In genomic region chr4:100863861-100864428, GRCm38 (mm10) we compare ENCODE assay signal across 19 mouse cellular contexts.
DNase-seq lines count a peak whose midpoint lies in the region; ATAC-seq and TF ChIP-seq lines count a peak whose summit lies in the region.
"Had no signal": no experiment of that assay in that cellular context is flagged by ENCODE, and none has a peak within 500 bp of the region (broad histone marks: within the 10 kb centered on the region; RNA-seq: fewer than 3 reads in every experiment).

No protein-coding gene starts in this region.

- no peak for TF ChIP-seq POLR2A in lung, adult 2 months (IDR thresholded peaks at IDR 0.05; ENCODE audit: borderline replicate concordance, extremely low read depth, low read depth, low read length)

- peak; percentile 5 for DNase-seq in adrenal gland, postnatal 10 days
- no peak for DNase-seq in adrenal gland, adult (ENCODE audit: inconsistent age in 2 of 2, low spot score in 1 of 2)
- no peak for DNase-seq in lung, adult 2 months
- DNase-seq in layer of hippocampus, adult 8-10 months (ENCODE audit: low spot score in 2 of 2): no peak
- DNase-seq in cerebellum, postnatal 10 days: no peak
- DNase-seq: cerebellum, adult 18-20 months; heart, adult 2 months; kidney, adult 8-10 months; thymus, postnatal 4 days had no signal

- no peaks in the 10 kb centered on the region for H3K27me3 ChIP-seq in lung, embryonic 16.5 days (ENCODE audit: control insufficient read depth, insufficient read depth, low read depth, low read length)
- no peaks in the 10 kb centered on the region for H3K27me3 ChIP-seq in intestine, embryonic 16.5 days (replicated peaks; ENCODE audit: control insufficient read depth, insufficient read depth, low read length)
- no peaks in the 10 kb centered on the region for H3K27me3 ChIP-seq in stomach, embryonic 14.5 days (ENCODE audit: control insufficient read depth, insufficient read depth, low read length)
- H3K27me3 ChIP-seq: CH12.LX; liver, embryonic 15.5 days; Patski had no signal

- ATAC-seq in lung, embryonic 16.5 days (ENCODE audit: low read depth): 0 out of 2 replicates have a peak, but pooled peaks have one; percentile 31
- peak; percentile 75 for ATAC-seq in intestine, embryonic 16.5 days
- ATAC-seq in stomach, embryonic 14.5 days (ENCODE audit: insufficient number of reproducible peaks, insufficient read depth, low FRiP score, low read depth): peak; percentile 51; the same call in 1 of the 2 replicates
- ATAC-seq: forebrain, embryonic 14.5 days; midbrain, embryonic 16.5 days; Patski had no signal

- no peak overlapping the region for H3K4me3 ChIP-seq in lung, embryonic 16.5 days (ENCODE audit: low read length)
- no peak overlapping the region for H3K4me3 ChIP-seq in lung, adult 2 months (replicated peaks; ENCODE audit: extremely low read depth, low read depth, low read length)
- no peak overlapping the region for H3K4me3 ChIP-seq in intestine, embryonic 16.5 days (ENCODE audit: low read length)
- H3K4me3 ChIP-seq in stomach, embryonic 14.5 days (ENCODE audit: low read depth, low read length): no peak overlapping the region
- H3K4me3 ChIP-seq: heart, adult 2 months; left cerebral cortex, adult 2 months; liver, embryonic 15.5 days had no signal

- H3K4me2 ChIP-seq in lung, embryonic 16.5 days (ENCODE audit: low read depth, low read length): peak overlapping the region; percentile 16; the same call in 1 of the 2 replicates
- 0 out of 2 replicates have a peak overlapping the region, but pooled peaks have one; percentile 28 for H3K4me2 ChIP-seq in intestine, embryonic 16.5 days (ENCODE audit: low read depth, low read length)
- 0 out of 2 replicates have a peak overlapping the region, but pooled peaks have one; percentile 0 for H3K4me2 ChIP-seq in stomach, embryonic 14.5 days (replicated peaks; ENCODE audit: low read depth, low read length)
- H3K4me2 ChIP-seq: hindbrain, embryonic 14.5 days; liver, embryonic 15.5 days had no signal

- H3K9ac ChIP-seq in lung, embryonic 16.5 days (ENCODE audit: low read length): no peak overlapping the region
- no peak overlapping the region for H3K9ac ChIP-seq in intestine, embryonic 16.5 days (ENCODE audit: low read depth, low read length)
- no peak overlapping the region for H3K9ac ChIP-seq in stomach, embryonic 14.5 days (replicated peaks; ENCODE audit: low read depth, low read length)
- H3K9ac ChIP-seq: hindbrain, embryonic 14.5 days; liver, embryonic 15.5 days had no signal

- no peaks in the 10 kb centered on the region for H3K9me3 ChIP-seq in lung, embryonic 16.5 days (ENCODE audit: control insufficient read depth, low read length)
- no peaks in the 10 kb centered on the region for H3K9me3 ChIP-seq in intestine, embryonic 16.5 days (ENCODE audit: control insufficient read depth, low read length)
- no peaks in the 10 kb centered on the region for H3K9me3 ChIP-seq in stomach, embryonic 14.5 days (ENCODE audit: control insufficient read depth, low read depth, low read length)
- H3K9me3 ChIP-seq: liver, embryonic 15.5 days had no signal

- 15% methylated on average over 15 of the region's 15 CpGs for WGBS in lung, embryonic 16.5 days
- 39% methylated on average over 15 of the region's 15 CpGs for WGBS in lung, adult 2 months
- WGBS in intestine, embryonic 16.5 days: 37% methylated on average over 15 of the region's 15 CpGs
- WGBS in stomach, embryonic 14.5 days: 25% methylated on average over 15 of the region's 15 CpGs

- no peak overlapping the region for H3K27ac ChIP-seq in lung, embryonic 16.5 days (ENCODE audit: low read length)
- no peak overlapping the region for H3K27ac ChIP-seq in intestine, embryonic 16.5 days (ENCODE audit: low read length)
- 0 out of 2 replicates have a peak overlapping the region, but pooled peaks have one; percentile 30 for H3K27ac ChIP-seq in stomach, embryonic 14.5 days (ENCODE audit: low read length)
- H3K27ac ChIP-seq: heart, adult 2 months; hindbrain, embryonic 14.5 days; left cerebral cortex, adult 2 months; liver, embryonic 15.5 days had no signal

- H3K4me1 ChIP-seq in lung, embryonic 16.5 days (replicated peaks; ENCODE audit: control insufficient read depth, insufficient read depth, low read length): peaks cover 30% of the 10 kb centered on the region
- peaks cover 3% of the 10 kb centered on the region; the same call in 1 of the 2 replicates for H3K4me1 ChIP-seq in lung, adult 2 months (ENCODE audit: control insufficient read depth, insufficient read depth, low read length)
- H3K4me1 ChIP-seq in intestine, embryonic 16.5 days (ENCODE audit: control insufficient read depth, insufficient read depth, low read length): peaks cover 29% of the 10 kb centered on the region
- peaks cover 35% of the 10 kb centered on the region for H3K4me1 ChIP-seq in stomach, embryonic 14.5 days (ENCODE audit: control insufficient read depth, insufficient read depth, low read length)
- H3K4me1 ChIP-seq: liver, embryonic 15.5 days had no signal

- TF ChIP-seq CTCF in lung, adult 2 months (IDR thresholded peaks at IDR 0.05; ENCODE audit: insufficient read depth, low read length): no peak

- no peaks in the 10 kb centered on the region for H3K36me3 ChIP-seq in lung, embryonic 16.5 days (ENCODE audit: control insufficient read depth, insufficient read depth, low read length)
- no peaks in the 10 kb centered on the region for H3K36me3 ChIP-seq in intestine, embryonic 16.5 days (ENCODE audit: control insufficient read depth, insufficient read depth, low read length)
- H3K36me3 ChIP-seq in stomach, embryonic 14.5 days (ENCODE audit: control insufficient read depth, insufficient read depth, low read length): no peaks in the 10 kb centered on the region
- H3K36me3 ChIP-seq: liver, embryonic 15.5 days had no signal
